Mouse (Mus musculus) WW6 (cell line): Measurements from ENCODE around the gene Xpnpep1.
A peak's percentile ranks its signal among the peaks of the same experiment; 100 is the strongest.

Experiments used
- DNase-seq: peaks from one replicate; pipeline ENCODE4 v3.0.0-alpha.2; 2013; ENCODE audit warnings: low read depth, low spot score

The Xpnpep1 gene

DNA sequence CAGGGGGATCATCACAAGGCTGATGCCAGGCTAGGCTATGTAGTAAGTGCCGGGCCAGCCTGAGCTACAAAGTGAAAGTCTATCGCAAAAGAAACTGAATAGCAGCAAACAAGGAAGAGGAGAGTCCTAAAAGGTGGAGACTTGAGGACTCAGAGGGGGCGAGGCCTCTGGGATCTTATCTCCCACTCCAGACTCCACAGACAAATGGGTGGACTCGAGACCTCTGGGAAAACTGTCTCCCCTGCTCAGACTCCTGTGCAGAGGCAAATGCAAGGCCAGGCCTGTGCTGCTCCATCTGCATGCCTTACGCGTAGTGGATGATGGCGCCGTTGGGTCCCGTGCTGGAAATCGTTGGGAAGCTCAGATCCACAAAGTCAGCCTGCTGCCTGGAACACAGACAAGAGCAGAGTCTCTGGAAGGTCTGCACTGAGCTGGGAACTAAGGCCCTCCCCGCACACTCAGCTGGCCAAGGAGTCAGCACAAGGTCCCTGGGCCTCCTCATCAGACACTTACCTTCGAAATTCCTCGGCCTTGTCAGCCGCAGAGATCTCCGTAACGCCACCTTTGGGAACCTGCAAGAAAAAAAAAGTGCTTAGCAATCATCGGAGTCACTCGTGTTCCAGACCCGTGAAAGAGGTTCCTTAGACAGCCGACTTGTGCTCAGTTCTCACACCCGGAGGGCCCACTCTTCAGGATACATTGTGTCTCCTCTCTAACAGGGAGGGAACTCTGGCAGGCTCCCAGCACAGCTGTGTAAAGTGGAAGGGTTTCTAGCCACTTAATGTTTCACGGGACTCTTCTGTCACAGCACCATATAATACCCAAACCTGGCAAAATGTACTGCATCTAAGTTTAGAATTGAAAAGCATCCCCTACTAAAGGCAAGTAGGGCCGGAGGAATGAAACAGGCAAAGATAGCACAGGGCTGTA, 37.6 kb downstream of the Xpnpep1 start:
- DNase-seq = no peak

DNA sequence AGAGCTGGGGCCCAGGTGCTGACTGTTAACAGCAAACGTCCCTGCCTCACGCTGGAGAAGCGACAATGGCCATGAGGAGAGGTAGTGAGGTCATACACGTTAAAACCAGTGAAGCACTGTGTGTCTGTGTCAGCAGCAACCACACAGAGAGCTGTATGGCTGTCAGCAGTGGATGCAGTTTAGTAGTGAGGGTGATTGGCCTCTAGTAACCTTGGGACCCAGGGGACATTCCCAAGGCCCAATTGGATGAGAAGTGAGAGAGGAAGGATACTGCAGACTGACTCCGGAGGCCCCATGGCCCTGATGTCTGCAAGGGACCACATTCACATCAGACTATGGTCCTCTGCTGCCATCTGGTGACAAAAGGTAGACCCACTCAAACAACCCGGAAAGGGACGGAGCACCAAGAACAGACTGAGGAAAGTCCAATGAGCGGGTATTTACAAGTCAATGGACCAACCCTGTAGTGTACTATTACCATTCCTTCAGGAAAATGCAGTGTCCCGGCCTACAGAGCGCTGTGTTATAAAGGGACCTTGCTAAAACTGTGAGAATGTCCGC, 47.1 kb downstream of the Xpnpep1 start:
- no peak for DNase-seq

DNA sequence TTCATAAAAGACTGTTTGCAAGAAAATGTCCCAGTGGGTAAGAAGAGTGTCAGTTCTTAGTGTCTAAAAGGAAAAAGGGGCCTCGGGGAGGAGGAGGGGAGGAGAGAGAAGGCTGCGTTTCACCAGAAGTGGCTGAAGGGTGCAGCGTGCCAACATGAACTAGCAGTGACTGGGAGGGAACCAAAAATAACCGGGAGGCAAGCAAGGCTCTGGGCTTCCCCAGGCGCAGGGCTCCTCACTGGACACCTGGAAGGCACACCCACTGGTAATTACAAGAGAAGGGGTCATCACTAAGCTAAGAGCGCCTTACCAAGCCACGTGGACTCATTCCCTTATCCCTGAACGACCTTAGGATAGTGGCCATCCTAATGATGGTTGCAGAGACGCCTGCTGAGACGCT, 48.1 kb downstream of the Xpnpep1 start:
- no peak for DNase-seq

DNA sequence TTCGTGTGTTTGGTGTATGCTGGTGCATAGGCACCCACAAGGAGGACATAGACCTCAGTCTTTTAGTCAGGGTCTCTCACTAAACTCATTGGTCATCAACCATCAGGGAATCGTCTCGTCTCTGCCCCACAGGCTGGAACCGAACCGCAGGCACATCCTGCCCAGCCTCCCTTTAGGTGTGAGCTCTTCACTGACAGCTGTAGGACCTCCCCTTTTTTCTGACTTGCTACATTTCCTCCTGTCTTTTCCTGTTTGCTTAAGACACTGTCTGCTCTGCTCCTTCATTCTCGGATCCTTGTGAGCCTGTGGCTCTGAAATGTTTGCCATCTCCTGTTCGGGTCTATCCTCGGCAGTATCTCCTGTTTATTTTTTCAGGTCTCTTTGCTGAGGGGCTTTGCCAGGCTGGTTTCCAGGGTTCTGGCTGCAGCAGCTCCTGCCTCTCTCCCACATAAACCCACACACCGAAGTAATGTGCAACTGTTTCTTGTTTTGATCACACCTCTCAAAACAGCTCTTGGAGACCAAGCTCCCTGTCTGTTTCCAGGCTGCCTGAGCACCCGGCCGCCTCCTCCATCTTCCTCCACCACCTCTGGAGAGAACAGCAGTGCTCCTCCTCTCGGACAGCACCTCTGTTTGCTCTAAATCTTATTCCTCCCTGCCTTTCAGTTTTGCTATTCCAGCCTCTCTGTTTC, 60.8 kb downstream of the Xpnpep1 start:
- DNase-seq = no peak

DNA sequence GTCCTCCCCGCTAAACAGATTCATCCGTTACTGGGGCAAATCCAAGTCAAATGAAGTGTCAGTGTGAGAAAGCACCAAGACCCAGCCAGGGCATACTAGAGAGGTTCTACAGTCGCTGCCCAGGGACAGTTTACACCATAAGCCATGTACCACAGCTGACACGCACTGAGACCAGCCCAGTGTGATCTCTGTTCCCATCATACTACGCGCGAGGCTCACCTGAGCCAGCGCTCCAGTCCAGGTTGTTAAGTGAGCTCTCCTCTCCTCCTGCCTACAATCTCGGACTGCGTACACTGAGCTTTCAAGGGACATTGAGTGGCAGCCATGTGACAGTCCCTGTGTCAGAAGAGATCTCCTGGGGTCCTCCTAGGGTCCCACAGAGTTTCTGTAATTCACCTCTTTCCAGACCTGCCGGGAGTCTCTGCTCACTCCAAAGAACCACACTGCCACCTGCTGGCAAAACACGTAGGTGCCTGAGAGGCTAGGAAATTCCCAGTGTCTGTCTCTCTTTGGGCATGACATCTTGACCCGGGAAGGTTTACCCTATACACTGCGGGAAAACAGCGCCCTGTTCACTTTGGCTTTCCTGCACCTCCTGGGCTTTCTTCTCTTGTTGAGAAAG, 64.3 kb downstream of the Xpnpep1 start:
- peak; percentile 45 for DNase-seq

DNA sequence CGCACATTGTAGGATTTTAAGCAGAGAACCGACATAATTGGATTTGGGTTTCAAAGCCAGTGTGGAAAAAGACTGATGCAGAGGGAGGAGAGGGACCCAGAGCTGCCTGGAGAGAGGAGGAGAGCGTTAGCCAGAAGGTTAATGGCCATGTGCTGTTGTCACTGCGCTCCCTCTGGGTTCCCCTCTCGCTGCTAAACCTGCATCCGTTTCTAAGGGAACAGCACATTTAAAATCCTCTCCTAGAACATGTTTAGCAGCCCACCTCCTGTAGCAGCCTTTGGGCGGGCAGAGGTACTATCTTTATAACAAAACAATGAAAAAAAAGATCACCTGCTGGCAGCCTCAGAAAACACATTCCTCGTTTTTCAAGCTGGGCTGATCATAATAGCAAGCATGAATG, 73.7 kb downstream of the Xpnpep1 start:
- no peak for DNase-seq

DNA sequence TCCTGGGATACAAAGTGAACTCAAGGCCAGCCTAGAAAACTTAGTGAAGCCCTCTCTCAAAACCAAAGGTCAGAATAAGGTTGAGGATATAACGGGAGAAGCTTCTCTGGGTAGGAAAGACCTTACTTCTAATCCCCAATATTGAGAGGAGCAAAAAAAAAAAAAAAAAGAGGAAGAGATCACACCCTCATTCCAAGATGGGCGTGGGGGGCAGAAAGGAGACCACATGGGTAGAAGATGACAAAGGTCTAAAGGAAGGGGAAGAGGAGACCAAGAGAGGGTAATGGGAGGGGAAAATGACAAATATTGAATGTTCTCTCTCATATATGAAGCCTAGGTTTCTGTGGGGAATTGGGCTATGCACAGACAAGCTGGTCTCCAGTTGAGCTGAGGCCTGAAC, 77.3 kb downstream of the Xpnpep1 start:
- no peak for DNase-seq

DNA sequence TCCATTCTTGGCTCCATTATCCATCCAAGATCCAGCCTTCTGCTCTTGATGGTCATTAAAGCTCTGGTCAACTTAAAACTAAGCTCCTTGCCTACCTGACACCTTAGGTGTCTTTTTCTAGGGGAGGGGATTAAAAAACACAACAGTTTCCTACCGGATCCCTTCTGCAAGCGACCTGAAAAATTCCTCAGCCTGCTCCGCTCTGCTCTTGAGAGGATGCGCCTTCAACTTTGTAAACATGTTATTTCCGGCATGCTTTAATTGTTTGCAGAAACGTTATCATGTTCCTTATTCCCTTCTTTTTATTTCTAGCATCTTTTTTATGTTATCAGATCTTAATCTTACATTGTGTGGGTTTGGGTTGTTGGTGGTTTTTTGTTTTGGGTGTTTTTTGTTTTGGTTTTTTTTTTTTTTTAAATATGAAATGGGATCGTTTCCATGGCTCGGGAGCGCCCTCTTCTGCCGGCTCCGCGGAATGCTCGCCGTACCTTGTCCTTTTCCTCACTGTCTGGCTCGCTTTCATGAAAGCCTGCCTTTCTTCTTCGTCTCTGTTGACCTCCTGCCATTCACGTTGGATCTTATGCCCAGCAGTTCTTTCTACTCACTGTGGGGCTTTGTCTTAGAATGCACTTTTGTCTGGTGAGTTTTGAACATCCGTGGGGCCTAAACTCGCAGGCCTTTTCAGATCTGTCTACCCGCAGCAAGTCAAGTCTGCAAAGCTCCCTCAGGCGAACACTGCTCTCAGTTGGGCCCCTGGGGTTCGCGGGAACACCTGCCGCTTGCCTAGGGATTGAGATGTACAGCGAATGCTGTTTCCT, 117.1 kb downstream of the Xpnpep1 start:
- DNase-seq = peak; percentile 9

DNA sequence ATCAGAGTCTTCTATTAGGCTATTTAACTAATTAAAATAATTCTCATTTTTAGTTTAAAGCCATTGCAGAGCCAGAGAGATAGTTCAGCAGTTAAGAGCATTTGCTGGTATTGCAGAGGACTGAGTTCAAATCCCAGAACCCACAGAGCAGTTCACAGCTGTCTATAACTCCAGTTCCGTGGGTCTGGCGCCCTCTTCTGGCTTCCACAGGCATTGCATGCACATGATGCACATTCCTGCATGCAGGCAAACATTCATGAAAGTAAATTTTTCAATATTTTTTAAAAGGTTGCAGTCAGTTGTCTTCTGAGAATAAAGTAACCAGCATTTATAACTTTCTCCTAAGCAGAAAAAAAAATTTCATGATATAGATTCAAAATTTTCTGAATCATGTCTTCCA, 135.8 kb downstream of the Xpnpep1 start:
- DNase-seq = no peak

DNA sequence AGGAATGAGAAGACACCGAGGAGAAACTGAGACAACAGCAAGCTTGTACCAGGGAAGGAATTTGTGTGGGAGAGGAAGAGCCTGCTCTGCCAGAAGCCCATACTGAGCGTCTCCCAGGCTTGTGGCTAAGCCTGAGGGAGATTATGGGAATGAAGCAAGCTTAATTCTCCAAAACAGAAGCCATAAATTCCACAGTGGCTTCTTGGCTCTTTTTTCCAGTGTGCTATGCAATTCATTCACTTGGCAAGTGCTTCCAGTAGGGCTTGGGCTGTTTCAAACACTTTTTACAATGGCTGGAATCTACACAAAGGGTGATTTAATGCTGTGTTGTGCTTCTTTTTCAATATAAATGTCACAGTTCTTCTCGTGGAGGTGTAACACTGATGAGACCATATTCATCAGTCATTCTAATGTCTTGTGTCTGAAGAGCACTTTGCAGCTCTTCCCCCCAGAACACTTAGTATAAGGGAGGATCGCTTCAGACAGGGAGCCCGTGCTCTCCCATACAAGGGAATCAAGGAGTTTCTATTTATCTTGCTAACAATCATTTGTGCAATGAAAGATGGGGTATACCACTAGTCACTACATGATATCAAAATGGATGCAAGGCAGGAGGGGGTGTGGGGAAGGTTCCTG, 148.1 kb downstream of the Xpnpep1 start:
- DNase-seq = no peak
